ENCODE assay signal across 8 mouse cellular contexts in genomic region chr15:97907202-97907601, GRCm38 (mm10). TPM values are rescaled to one million over a fixed set of nuclear protein-coding genes. Genes with fewer than 3 reads are reported as not detected.
A peak's percentile ranks its signal among the peaks of the same experiment; 100 is the strongest.
DNase-seq lines count a peak whose midpoint lies in the region; ATAC-seq and TF ChIP-seq lines count a peak whose summit lies in the region.

No protein-coding gene starts in this region.

- no peak overlapping the region for H3K27ac ChIP-seq in heart, embryonic 12.5 days (ENCODE audit: poor library complexity, severe bottlenecking)
- H3K27ac ChIP-seq in hindbrain, postnatal 0 days, result no peak overlapping the region

- 48% methylated on average over 5 of the region's 5 CpGs for WGBS in heart, embryonic 12.5 days
- WGBS in hindbrain, postnatal 0 days, result 51% methylated on average over 5 of the region's 5 CpGs

- peak overlapping the region; percentile 87 for H3K4me2 ChIP-seq in heart, embryonic 12.5 days
- peak overlapping the region; percentile 71 for H3K4me2 ChIP-seq in hindbrain, postnatal 0 days (ENCODE audit: low read depth, low read length)

- H3K4me1 ChIP-seq in heart, embryonic 12.5 days (replicated peaks), result peaks cover 31% of the 10 kb centered on the region
- peaks cover 18% of the 10 kb centered on the region for H3K4me1 ChIP-seq in E14TG2a.4 (replicated peaks; ENCODE audit: low read depth, low read length)
- H3K4me1 ChIP-seq in hindbrain, postnatal 0 days (ENCODE audit: insufficient read depth, low read length), result 0 out of 2 replicates have a peak, but pooled peaks cover 4% of the 10 kb centered on the region

- H3K4me3 ChIP-seq in heart, embryonic 12.5 days, result peak overlapping the region; percentile 52; the same call in 1 of the 2 replicates
- H3K4me3 ChIP-seq in E14TG2a.4 (replicated peaks; ENCODE audit: low read length), result peak overlapping the region; percentile 83
- no peak overlapping the region for H3K4me3 ChIP-seq in hindbrain, postnatal 0 days (ENCODE audit: low read length)

- H3K36me3 ChIP-seq in heart, embryonic 12.5 days, result no peaks in the 10 kb centered on the region
- H3K36me3 ChIP-seq in E14TG2a.4 (ENCODE audit: insufficient read depth, low read length), result no peaks in the 10 kb centered on the region
- H3K36me3 ChIP-seq in hindbrain, postnatal 0 days (ENCODE audit: insufficient read depth, low read length), result no peaks in the 10 kb centered on the region

- no peak for ATAC-seq in heart, embryonic 12.5 days (ENCODE audit: insufficient number of reproducible peaks, low FRiP score)
- ATAC-seq in hindbrain, postnatal 0 days, result no peak

- no peaks in the 10 kb centered on the region for H3K9me3 ChIP-seq in heart, embryonic 12.5 days (replicated peaks)
- no peaks in the 10 kb centered on the region for H3K9me3 ChIP-seq in E14TG2a.4 (ENCODE audit: low read length)
- no peaks in the 10 kb centered on the region for H3K9me3 ChIP-seq in hindbrain, postnatal 0 days (ENCODE audit: low read length)

- DNase-seq in heart, adult 11 months, result no peak
- DNase-seq in hindbrain, postnatal 0 days (ENCODE audit: low spot score), result no peak
- peak; percentile 28 for DNase-seq in lung, postnatal 25 days (ENCODE audit: low spot score)
- no peak for DNase-seq in B cell, adult 2 months
- DNase-seq in retina, embryonic 14.5 days (ENCODE audit: low spot score), result no peak
- no peak for DNase-seq in frontal cortex, postnatal 36 days (ENCODE audit: low spot score in 2 of 2)

- no peak for TF ChIP-seq CTCF in E14TG2a.4 (conservative IDR thresholded peaks at IDR 0.05; ENCODE audit: low read length)
- TF ChIP-seq CTCF in hindbrain, postnatal 0 days (IDR thresholded peaks at IDR 0.05; ENCODE audit: low read depth), result no peak

- peaks cover 64% of the 10 kb centered on the region for H3K27me3 ChIP-seq in heart, embryonic 12.5 days (replicated peaks)
- peaks cover 73% of the 10 kb centered on the region for H3K27me3 ChIP-seq in E14TG2a.4 (ENCODE audit: insufficient read depth, low read length)
- peaks cover 8% of the 10 kb centered on the region for H3K27me3 ChIP-seq in hindbrain, postnatal 0 days (ENCODE audit: insufficient read depth, low read length)

- H3K9ac ChIP-seq in heart, embryonic 12.5 days, result no peak overlapping the region
- H3K9ac ChIP-seq in hindbrain, postnatal 0 days (replicated peaks; ENCODE audit: low read length), result no peak overlapping the region

RNA-seq across cellular contexts. Expression of gene Vdr, which starts 3.2 kb away (rescaled TPM):
- polyA plus RNA-seq in heart, embryonic 12.5 days (2016; fragmentation: Nextera tagmentation; extraction: Ambion mirVana), result 1.4 and 1.6 TPM in 2 replicates
- 0.26 and 0.29 TPM in 2 replicates for total RNA-seq in hindbrain, postnatal 0 days (2014; rRNA removed)
- polyA plus RNA-seq in hindbrain, postnatal 0 days (2015; fragmentation: Nextera tagmentation; extraction: Ambion mirVana), result 0.38 and 0.76 TPM in 2 replicates

RNA-seq across cellular contexts. Expression of gene Tmem106c, which starts 56.8 kb away (rescaled TPM):
- 28.5 and 32.2 TPM in 2 replicates for polyA plus RNA-seq in heart, embryonic 12.5 days (2016; fragmentation: Nextera tagmentation; extraction: Ambion mirVana)
- 53.7 and 57.9 TPM in 2 replicates for total RNA-seq in hindbrain, postnatal 0 days (2014; rRNA removed)
- polyA plus RNA-seq in hindbrain, postnatal 0 days (2015; fragmentation: Nextera tagmentation; extraction: Ambion mirVana), result 55.9 and 57.9 TPM in 2 replicates
